In genomic region chr12:118111896-118112295, GRCm38 (mm10) we compare ENCODE assay signal across 14 mouse cellular contexts.
DNase-seq lines count a peak whose midpoint lies in the region; ATAC-seq and TF ChIP-seq lines count a peak whose summit lies in the region.
"Had no signal": no experiment of that assay in that cellular context is flagged by ENCODE, and none has a peak within 500 bp of the region (broad histone marks: within the 10 kb centered on the region; RNA-seq: fewer than 3 reads in every experiment).

No protein-coding gene starts in this region.

- H3K9ac ChIP-seq in kidney, embryonic 16.5 days (replicated peaks; ENCODE audit: low read length): no peak overlapping the region
- H3K9ac ChIP-seq in lung, embryonic 16.5 days (ENCODE audit: low read length): no peak overlapping the region
- H3K9ac ChIP-seq: embryonic facial prominence, embryonic 13.5 days; forebrain, embryonic 12.5 days; heart, embryonic 12.5 days; hindbrain, embryonic 14.5 days had no signal

- H3K4me3 ChIP-seq in cerebellum, adult 2 months (replicated peaks; ENCODE audit: insufficient read depth, low read depth, low read length): no peak overlapping the region
- H3K4me3 ChIP-seq in kidney, embryonic 16.5 days (ENCODE audit: low read length): no peak overlapping the region
- H3K4me3 ChIP-seq in lung, embryonic 16.5 days (ENCODE audit: low read length): no peak overlapping the region
- H3K4me3 ChIP-seq: embryonic facial prominence, embryonic 13.5 days; forebrain, embryonic 12.5 days; gastrocnemius, adult 2 months; heart, embryonic 12.5 days; hindbrain, embryonic 10.5 days had no signal

- TF ChIP-seq POLR2A in cerebellum, adult 2 months (IDR thresholded peaks at IDR 0.05; ENCODE audit: borderline replicate concordance, insufficient read depth, low read length): no peak

- H3K9me3 ChIP-seq in kidney, embryonic 16.5 days (ENCODE audit: low read length): no peaks in the 10 kb centered on the region
- no peaks in the 10 kb centered on the region for H3K9me3 ChIP-seq in lung, embryonic 16.5 days (ENCODE audit: control insufficient read depth, low read length)
- H3K9me3 ChIP-seq: embryonic facial prominence, embryonic 13.5 days; forebrain, embryonic 12.5 days; heart, embryonic 12.5 days; hindbrain, embryonic 10.5 days had no signal

- no peak for DNase-seq in cerebellum, adult 2 months
- DNase-seq in cerebellum, postnatal 36 days: no peak
- no peak for DNase-seq in kidney, adult 8-10 months
- no peak for DNase-seq in lung, postnatal 14 days
- DNase-seq: gastrocnemius, postnatal 25 days had no signal

- TF ChIP-seq CTCF in cerebellum, adult 2 months (IDR thresholded peaks at IDR 0.05; ENCODE audit: borderline replicate concordance, insufficient read depth, low read depth, low read length): no peak

- H3K27ac ChIP-seq in cerebellum, adult 2 months (ENCODE audit: insufficient read depth, low read length): peak overlapping the region; percentile 98
- no peak overlapping the region for H3K27ac ChIP-seq in kidney, embryonic 16.5 days (ENCODE audit: low read length)
- H3K27ac ChIP-seq in lung, embryonic 16.5 days (ENCODE audit: low read length): peak overlapping the region; percentile 61
- H3K27ac ChIP-seq: embryonic facial prominence, embryonic 13.5 days; forebrain, embryonic 12.5 days; gastrocnemius, adult 2 months; hindbrain, embryonic 10.5 days; hindbrain, embryonic 14.5 days had no signal

- WGBS in cerebellum, adult 2 months: 87% methylated on average over 3 of the region's 3 CpGs
- WGBS in kidney, embryonic 16.5 days: 92% methylated on average over 3 of the region's 3 CpGs
- 56% methylated on average over 3 of the region's 3 CpGs for WGBS in lung, embryonic 16.5 days

- H3K4me1 ChIP-seq in cerebellum, adult 2 months (ENCODE audit: control insufficient read depth, insufficient read depth, low read length): peaks cover 11% of the 10 kb centered on the region
- H3K4me1 ChIP-seq in kidney, embryonic 16.5 days (ENCODE audit: insufficient read depth, low read length): no peaks in the 10 kb centered on the region
- no peaks in the 10 kb centered on the region; the same call in 1 of the 2 replicates for H3K4me1 ChIP-seq in lung, embryonic 16.5 days (replicated peaks; ENCODE audit: control insufficient read depth, insufficient read depth, low read length)
- H3K4me1 ChIP-seq: embryonic facial prominence, embryonic 13.5 days; forebrain, embryonic 12.5 days; heart, embryonic 12.5 days had no signal

- no peaks in the 10 kb centered on the region for H3K36me3 ChIP-seq in kidney, embryonic 16.5 days (ENCODE audit: insufficient read depth, low read length)
- no peaks in the 10 kb centered on the region for H3K36me3 ChIP-seq in lung, embryonic 16.5 days (ENCODE audit: control insufficient read depth, insufficient read depth, low read length)
- H3K36me3 ChIP-seq: embryonic facial prominence, embryonic 13.5 days; forebrain, embryonic 12.5 days; heart, embryonic 12.5 days; hindbrain, embryonic 10.5 days had no signal

- no peak overlapping the region for H3K4me2 ChIP-seq in kidney, embryonic 16.5 days (replicated peaks; ENCODE audit: low read depth, low read length)
- H3K4me2 ChIP-seq in lung, embryonic 16.5 days (ENCODE audit: low read depth, low read length): no peak overlapping the region
- H3K4me2 ChIP-seq: embryonic facial prominence, embryonic 13.5 days; forebrain, embryonic 12.5 days; heart, embryonic 12.5 days; hindbrain, embryonic 14.5 days had no signal

- peak; percentile 27; the same call in 1 of the 2 replicates for ATAC-seq in kidney, embryonic 16.5 days (ENCODE audit: low FRiP score, low TSS enrichment)
- peak; percentile 47; the same call in 1 of the 2 replicates for ATAC-seq in lung, embryonic 16.5 days (ENCODE audit: low read depth)
- no peak for ATAC-seq in megakaryocyte, adult 5-6 weeks (ENCODE audit: poor library complexity, severe bottlenecking)

- no peaks in the 10 kb centered on the region for H3K27me3 ChIP-seq in cerebellum, adult 2 months (ENCODE audit: control insufficient read depth, insufficient read depth, low read length)
- no peaks in the 10 kb centered on the region for H3K27me3 ChIP-seq in kidney, embryonic 16.5 days (ENCODE audit: insufficient read depth, low read length)
- H3K27me3 ChIP-seq in lung, embryonic 16.5 days (ENCODE audit: control insufficient read depth, insufficient read depth, low read depth, low read length): no peaks in the 10 kb centered on the region
- H3K27me3 ChIP-seq: embryonic facial prominence, embryonic 13.5 days; forebrain, embryonic 12.5 days; heart, embryonic 12.5 days had no signal
